Mouse (Mus musculus): ENCODE measurements around the gene Cstad.

Cstad gene

DNA sequence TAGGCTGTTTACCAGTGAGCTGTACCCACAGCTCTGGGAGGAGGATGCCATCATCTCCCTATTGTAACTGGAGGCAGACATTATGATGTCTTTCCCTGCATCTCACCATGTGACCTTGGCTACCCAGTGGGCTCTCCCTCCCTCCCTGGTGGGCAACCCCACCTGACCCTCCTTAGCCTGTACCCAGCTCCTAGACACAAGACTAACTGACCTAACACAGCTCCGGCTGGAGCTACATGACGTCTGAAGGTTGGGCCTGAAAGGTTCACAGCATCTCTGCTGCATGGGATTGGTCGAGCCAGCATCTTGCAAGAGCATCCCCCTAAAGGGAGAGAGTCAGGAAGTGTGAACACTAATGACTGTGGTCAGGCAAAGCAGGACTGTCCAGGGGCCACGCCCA, 35.0 kb downstream of the Cstad start:
- DNase-seq, result no peak

DNA sequence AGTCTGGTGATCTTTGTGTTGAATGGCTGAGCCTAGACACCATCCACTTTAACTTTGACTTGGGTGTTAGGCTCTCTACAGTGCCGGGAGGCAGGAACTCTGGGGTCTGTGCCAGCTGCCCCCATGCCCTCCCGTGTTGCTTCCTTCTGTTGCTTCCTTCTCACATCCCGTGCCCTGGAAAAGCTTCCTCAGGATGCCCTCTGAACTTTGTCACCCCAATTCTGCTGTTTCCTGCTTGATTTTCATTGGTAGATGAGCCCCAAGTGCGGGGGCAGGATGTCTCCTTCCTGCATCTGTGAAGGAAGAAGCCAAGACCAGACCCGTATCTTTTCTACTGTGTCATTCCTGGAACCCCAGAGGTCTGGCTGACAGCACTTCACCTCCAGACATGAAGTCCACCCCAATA, 41.4 kb downstream of the Cstad start:
- peak; percentile 70 to 81 for DNase-seq

DNA sequence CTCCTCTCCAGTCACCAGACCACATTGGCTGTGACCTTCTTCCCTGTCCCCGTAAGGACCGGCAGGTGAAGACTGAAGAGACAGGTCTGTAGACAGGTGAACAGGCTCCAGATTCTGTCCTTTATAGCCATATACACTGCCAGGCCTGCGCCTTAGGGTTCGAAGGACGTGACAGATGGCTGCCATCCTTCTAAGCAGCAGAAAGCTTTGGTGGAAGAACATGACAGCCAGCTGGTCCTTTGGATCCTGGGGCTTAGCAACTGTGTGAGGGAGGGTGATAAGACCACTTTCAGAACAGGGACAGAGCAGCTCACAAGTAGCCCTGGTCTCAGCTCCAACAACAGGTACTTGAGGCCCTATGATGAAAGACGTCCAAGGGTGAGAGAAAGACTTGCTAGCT, 43.2 kb downstream of the Cstad start:
- no peak for DNase-seq

DNA sequence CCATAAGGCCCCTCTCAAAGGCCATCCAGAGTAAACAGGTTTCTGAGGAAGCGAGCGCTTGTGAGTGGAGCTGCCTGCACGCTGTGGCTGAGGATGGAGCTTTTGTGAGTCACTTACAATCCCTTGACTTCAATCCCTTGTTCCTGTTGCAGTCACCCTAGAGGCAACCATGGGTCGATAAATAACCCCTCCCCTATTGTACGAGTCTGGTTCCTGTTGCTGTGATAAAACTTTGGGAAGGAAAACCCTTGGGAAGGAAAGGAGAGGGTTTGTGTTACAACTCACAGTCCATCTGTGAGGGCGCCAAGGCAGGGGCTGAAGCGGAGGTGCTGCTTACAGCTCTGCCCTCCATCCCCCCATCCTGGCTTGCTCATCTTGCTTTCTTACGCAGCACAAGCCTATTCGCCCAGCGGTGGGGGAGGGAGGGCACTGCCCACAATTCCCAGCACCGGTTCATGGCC, 45.2 kb downstream of the Cstad start:
- no peak for DNase-seq

DNA sequence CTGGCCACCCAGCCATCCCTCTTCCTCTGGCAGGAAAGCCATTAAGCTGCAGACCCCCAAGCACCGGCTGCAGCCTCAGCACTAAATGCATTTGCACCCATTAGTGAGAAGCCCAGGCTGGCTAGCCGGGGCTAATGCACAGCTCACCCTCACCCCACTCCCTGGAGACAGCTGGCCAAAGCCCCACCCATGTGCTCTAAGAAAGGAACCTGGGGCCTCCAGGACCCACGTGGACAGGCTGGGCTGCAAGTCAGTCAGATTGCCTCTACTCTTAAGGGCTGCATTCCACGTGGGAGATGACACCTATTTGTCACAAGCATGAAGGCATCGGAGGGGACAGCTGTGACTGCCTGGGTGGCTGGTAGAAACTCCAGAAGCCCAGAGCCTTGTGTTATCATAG, 48.0 kb downstream of the Cstad start:
- DNase-seq, result no peak

DNA sequence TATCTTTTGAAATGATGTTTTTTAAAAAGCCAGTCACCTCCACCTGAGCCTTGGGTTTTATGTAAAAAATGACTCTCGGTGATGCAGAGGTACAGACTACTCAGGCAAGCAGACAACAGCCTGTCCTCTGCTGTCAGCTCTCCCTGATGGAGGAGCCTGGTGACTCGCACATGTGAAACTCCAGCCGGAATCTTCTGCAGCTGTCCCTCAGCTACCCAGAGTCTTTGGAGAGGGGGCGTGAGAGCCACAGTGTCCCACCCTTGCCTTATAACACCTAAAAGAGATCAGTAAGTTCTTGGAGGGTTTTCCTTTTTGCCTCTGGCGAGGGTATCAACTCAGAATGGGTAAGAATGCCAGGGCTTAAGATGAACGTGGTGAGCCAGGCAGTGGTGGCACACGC, 48.6 kb downstream of the Cstad start:
- no peak for DNase-seq

DNA sequence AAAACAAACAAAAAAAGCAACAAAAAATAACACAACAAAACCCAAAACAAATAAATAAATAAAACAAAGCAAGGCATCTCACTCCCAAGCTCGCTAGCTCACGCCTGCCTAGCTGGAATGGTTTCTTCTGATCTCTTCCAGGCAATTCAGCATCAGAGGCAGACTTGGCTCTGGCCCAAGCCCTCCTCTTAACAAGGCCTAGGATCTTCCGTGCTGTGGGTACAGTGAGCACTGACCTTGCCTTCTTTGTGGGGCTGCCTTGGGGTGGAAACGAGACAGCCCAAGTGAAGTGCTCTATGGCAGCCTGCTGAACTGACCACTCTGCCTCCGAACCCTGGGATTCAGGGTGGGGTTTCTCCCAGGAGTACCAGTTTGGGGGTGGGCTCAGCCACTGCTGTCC, 52.0 kb downstream of the Cstad start:
- DNase-seq, result peak; percentile 83 to 87

DNA sequence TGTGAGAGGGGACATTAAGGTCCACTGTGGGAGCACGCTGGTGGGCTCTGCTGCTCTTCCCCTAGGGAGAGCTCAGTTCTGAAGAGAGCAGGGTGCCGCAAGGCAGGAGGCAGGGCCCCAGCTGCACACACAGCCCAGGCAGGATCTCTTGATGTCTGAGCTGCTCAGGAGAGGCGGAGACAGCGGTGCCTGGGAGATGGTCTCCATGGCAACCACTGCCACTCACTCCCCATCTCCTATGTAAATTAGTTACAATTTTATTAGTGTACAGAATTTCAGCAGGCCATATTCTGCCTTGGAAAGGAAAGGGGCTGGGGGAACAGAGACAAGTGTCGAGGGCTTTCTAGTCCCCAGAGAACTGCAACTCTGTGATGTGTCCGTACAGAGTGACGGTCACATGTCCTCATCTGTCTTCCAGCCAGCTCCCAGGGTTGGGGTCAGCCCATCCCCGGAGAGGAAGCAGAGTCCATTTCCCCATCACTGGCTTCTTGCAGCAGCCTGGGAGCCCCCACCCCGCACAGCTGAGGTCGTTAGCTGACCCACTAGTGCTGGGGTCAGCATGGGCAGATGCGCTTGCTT, 52.6 kb downstream of the Cstad start:
- DNase-seq, result peak; percentile 50 to 74

DNA sequence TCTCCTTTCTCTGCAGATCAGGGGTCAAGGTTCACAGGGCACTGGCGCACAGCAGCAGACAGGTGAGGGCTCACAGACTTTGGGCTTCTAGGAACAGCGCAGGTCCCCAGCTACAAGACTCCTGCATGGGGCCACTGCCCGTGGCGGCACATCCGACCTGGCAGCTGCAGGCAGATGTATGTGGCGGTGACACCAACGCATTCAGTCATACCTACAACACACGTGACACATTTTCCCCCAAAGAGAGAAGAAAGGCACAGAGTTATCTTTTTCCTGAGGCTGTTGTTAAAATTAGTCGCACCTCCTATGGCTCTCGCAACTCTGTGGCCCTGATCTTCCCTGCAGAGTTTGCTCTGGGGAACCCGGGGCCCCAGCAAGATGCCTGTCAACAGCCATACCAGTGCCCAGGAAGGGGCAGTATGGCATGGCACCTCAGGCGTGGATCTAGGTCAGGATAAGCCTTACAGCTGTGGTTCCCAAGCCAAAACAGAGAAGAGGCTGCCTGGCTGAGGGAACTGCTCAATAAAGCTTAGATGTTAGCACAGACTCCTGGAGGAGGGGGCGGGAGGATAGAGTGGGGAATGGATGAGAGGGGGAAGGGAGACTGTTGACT, 53.1 kb downstream of the Cstad start:
- DNase-seq, result no peak

DNA sequence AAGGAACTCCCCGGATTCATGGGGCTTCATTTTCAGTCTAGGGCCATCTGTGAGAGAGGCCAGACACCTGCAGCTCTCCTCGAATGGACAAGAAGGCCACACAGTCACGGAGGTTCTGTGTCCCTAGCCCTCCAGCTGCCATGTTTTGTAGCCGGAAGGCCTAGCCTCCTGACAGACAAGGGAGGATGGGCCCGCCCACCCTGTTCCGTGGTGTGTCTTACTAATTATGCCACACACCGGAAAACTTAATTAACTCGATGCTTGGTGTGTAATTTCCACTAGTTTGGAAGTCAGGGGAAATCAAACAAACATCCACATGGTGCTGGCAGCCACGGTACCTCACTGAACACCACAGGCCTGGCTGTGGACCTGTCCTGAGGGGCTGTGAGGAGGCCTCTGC, 55.4 kb downstream of the Cstad start:
- no peak for DNase-seq

DNA sequence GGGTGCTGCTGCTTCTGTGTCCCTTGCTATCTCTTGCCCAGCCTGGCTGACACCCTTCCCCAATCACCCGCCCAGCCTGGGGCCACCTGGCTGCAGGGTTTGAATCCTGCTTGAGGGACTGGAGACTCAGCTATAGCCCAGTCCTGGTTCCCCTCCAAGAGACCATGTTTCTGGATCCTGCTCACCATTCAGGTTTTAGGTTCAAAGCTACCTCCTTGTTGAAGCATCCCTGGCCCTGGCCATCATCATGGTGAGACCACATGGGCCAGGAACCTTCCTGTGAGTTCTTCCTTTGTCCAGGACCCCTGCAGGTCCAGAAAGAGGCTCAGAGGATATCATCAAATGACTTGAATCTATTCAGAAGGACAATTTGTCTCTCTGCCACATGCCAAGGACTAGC, 57.0 kb downstream of the Cstad start:
- DNase-seq, result no peak

DNA sequence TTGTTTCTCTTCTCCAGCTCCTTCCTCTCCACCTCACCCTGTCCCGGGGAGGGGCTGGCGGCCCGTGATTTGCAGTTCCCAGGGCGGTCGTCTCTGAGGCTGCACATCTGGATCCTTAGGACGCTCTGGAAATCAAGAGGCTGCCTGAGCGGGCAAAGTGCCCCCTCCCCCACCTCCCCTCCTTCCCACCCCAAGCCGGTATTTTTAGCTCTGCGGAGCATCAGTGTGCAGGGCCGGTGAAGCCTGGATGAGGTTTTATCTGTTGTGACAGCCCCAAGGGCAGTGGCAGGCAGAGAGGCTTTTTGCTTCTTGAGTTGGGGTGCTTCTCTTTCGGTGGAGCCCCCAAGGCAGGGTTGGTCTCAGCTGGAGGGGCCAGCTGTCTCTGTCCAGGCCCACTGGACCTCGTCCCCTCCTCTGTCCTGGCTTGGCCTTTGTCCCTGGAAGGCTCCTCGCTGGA, 57.8 kb downstream of the Cstad start:
- DNase-seq, result peak in 1 of 2 experiments; percentile 53

DNA sequence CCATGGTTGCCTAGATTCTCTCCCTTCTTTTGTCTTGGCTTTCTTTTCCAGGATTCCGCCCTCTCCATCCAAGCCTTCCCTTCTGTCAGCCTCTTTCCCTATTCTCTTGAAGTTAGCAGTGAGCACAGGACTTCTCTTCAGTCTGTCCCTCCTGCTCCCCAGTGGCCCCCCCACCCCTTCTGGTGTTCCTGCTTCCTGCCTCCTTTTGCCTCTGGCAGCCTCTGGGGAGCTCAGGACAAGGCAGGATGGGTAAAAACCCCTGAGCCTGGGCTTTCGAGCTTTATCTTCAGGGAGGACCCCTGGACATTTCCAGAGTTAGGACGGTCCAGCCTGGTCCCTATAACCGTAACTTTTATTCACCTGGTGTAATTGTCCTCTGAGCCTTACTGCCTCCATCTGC, 58.2 kb downstream of the Cstad start:
- DNase-seq, result peak in 1 of 2 experiments; percentile 56

DNA sequence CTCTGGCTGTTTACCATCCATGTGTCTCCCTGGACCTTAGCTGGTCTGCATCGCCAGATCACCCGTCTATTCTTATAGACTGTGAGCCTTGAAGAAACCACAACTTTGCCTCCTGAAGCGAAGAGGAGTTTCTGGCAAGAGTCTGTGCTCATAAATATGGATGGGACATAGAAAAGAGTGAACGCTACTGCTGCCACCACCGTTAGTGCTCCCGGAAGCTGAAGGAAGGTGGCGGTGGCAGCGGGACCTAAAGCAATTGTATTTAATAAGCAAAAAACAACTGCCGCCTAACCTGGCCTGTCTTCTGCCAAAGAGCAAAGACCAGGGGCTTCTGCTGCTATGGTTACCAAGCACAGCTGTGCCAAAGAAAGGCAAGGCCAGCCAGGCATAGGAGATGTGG, 59.3 kb downstream of the Cstad start:
- DNase-seq, result peak in 1 of 2 experiments; percentile 24

DNA sequence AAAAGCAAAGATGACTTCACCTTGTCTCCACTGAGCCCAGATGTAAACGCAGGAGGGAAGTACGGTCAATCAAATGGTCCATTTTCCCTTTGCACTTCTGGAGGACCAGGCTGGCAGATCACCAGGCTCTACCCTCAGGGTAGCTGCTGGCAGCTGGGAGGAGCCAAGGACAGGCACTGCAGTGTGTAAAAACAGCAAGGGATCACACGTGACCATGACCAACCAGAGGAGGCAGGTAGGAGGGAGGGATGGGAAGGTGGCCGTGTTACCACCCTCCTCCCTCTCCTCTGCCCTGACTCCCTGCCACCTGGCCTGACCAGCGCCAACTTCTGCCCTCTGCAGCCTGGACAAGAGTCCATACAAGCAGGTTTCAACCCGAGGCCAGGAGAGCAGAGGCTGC, 59.7 kb downstream of the Cstad start:
- peak; percentile 76 to 94 for DNase-seq

DNA sequence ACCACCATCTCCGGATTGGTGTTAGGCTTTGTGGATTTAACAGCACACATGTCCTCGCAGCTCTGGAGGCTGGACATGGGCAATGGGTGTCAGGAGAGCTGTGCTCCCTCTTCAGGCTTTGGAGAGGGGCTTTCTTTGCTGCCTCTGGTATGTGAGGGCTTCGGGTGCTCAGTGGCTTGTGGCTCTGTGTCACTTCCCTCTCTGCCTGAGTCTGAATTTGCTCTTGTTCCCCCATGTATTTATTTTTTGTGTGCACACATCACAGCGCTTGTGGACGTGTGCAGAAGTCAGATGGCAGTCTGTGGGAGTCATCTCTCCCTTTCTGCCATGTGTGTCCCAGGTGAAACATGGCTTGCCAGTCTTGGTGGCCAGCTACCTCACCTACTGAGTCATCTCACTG, 60.9 kb downstream of the Cstad start:
- DNase-seq, result no peak

DNA sequence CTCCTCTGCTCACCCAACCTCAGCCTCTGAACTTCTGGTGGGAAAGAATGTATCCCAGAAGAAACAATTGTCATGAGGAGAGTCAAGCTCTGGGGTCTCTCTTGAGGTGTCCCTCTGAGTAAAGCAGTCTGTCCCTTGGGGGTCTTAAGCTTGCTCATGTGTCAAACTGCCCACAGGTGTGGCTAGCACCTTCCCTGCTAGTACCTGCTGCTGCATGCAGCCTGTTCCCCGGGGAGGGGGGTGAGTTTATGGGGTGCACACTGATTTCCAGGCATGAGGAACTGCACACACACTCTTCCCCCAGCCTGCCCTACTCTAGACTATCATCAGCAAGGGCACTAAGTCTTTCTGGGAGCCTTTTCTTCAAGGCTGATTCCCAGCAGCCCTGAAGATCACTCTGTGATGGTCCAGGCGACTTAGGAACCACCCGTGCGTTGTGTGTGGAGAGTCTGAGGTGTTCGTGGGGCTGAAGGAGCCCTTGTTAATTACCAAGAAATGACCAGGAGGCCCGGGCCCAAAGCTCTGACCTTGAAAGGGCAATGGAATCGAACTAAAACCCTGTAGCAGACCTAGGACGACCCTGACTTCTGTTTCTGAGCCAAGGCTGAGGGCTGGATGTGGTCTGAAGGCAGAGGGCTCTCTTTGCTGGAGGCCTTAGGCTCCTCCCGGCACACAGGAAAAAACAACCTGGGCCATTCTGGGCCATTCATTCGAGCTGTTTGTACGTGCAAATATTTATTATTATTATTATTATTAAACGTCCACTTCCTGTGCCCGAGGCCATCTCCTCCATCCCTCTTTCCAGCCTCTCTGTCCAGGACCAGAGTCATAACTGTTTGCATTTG, 62.1 kb downstream of the Cstad start:
- peak; percentile 28 to 52 for DNase-seq

DNA sequence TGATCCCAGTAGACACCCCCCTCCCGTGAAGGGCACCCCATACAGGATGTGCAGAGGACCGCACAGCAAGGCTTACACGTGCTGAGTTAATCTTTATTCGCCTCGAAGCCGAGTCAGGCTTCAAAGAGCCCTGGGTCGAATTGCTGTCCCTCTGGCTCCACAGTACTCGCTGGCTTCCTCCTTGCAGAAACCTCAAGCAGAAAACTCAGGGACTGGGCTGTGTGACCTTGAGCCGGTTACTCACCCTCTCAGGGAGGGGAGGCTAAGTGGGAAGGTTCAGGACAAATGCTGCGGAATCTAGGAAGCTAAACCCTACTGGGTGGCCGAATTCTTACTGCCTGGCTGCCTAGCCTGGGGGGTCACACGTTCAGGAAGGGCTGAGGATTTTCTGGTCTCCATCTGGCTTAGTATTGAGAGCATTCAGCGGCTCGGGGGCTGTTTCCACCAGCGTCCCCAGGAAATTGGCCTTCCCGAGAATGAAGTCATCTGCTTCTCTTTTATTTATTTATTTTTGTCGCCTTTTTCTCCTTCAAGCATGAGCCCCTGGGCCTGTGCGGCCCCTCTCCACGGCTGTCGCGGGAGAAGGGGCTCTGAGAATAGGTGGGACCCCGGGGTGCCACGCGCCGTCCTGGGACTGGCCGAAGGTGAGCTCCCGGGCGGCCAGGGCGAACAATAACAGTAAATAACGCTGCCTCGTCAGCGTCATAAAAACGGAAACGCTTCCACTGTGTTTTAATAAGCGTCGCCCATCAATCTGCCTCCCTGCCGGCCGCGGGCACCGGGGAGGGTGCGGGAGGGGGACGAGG, 63.0 kb downstream of the Cstad start:
- DNase-seq, result peak; percentile 77 to 93

DNA sequence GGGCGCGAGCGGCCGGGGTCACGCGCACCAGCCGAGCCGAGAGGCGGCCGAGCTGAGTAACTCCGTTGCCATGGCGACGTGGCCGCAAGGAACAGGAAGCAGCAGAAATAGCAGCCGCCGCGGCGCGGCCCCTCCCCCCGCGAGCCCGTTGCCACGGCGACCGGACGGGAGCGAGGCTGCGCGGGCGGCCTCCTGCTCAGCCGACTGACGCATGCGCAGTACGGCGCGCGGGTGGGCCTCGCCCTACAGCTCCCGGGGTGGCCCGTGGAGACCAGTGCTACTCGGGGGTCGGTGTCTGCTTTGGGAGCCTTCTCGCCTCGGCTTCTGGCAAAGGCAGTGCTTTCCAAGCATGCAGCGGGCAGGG, 63.6 kb downstream of the Cstad start:
- DNase-seq, result peak; percentile 100
